Mouse (Mus musculus) adrenal gland, postnatal 14 days (tissue): Measurements from ENCODE around the gene Mrgprb1. TPM values are rescaled to one million over a fixed set of nuclear protein-coding genes. Genes with fewer than 3 reads are reported as not detected.
"Not testable (repeated sequence)": the region's sequence is repeated elsewhere in the genome, so short reads cannot be mapped to it uniquely, and the experiment has no call there.

ENCODE experiments used
- DNase-seq: peaks from one replicate; pipeline ENCODE4 v3.0.0; 2021; ENCODE audit warnings: mixed read lengths
- long read RNA-seq, 2 experiments: library from polyadenylated mRNA; stranded (forward); transcript quantifications; one replicate each; pipeline ENCODE4 v2.0.0; 2021
- total RNA-seq: library from RNA; stranded (reverse); gene quantifications from 2 replicates; pipeline ENCODE4 v1.2.3, GENCODE M21; 2021

Mrgprb1 gene
- 0.11 and 0.30 TPM in 2 replicates for total RNA-seq
- long read RNA-seq, experiment 1 = 0 reads
- long read RNA-seq, experiment 2 = 0 reads

DNA sequence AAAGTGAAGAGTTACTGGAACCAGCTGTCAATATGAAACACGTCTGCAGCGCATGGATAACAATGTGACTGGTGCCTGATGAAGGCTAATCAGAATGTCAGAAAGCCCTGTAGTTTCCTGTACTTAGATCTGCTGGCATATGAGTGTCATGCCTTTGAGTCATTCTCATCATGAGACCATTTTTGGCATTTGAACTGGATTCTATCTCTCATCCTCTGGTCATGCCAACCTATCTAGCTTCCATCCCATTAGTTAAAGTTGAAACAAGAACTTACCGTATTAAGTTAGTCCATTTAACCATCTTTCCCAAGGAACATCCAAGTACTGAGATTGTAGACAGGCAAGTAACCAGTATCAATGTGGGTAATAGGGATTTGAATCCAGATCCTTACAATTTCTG is at the start of gene Mrgprb1:
TSS of gene Mrgprb1 (minus strand) at position 101 of the 400 bp plus-strand sequence.
- DNase-seq = no peak

DNA sequence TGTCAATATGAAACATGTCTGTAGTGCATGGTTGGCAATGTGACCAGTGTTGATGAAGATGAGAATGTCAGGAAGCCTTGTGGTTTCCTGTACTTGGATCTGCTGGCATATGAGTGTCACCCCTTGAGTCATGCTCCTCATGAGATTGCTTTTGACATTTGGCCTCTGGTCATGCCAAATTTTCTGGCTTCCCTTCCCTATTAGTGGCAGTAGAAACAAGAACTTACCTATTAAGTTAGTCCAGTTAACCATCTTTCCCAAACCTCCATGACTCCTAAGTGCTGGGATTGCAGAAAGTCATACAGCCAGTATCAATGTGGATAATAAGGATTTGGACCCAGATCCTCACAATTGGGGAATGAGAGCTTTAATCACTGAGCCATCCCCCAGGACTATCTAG is 43.1 kb upstream of the Mrgprb1 start, which contains the start of gene Mrgprx2:
TSS of gene Mrgprx2 (minus strand) at position 101 of the 400 bp plus-strand sequence.
- DNase-seq = no peak

DNA sequence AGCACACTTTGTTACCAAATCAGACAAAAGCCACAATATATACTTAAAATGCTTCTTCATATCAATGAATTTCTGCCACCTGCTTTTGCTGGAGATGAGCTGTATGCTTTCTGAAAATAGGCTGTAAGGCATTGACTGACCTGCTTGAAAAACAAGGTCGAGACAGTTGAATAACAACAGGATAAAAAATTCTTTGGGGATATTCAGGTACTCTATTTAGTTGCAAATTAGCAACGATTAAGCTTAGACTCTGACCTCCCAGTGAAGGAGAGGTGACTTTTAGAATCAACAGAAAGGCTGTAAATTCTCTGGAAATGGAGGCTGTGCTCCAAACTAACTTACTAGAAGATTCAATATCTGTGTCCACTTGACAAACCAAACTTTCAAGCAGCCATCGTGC is 19.6 kb downstream of the Mrgprb1 start:
- DNase-seq = no peak

DNA sequence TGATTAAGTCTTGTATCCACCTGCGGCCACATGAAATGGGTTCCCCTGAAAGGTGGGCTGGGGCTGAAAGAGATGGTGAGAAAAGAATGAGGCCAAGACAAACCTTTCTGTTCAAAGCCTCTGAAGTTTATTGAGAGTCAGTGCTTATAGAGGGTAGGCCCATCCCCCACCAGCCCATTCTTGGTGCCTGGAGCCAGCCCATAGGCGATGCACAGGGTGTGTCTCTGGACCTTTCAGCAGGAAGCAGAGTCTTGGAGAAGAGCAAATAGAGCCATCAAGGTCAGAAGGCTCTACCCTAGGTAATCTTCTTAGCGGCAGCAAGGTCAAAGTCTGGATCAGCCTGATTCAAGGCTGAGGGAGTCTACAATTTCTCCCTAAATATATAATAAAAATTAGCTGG is 20.2 kb downstream of the Mrgprb1 start:
- not testable (repeated sequence) for DNase-seq

Other genes with a start within 250 kb of the Mrgprb1 start
- not detected in 2 replicates for gene Mrgprb8, start 67.8 kb downstream of the Mrgprb1 start, total RNA-seq
- not detected in 2 replicates for gene Mrgprx2, start 43.0 kb upstream of the Mrgprb1 start, total RNA-seq
- gene Mrgprb2, start 101.7 kb upstream of the Mrgprb1 start, total RNA-seq = 0.22 TPM in 1 of 2 replicates, not detected in the other
- gene Mrgprb3, start 187.5 kb upstream of the Mrgprb1 start, total RNA-seq = not detected in 2 replicates